Mouse (Mus musculus): ENCODE data around the gene Stxbp6. TPM values are rescaled to one million over a fixed set of nuclear protein-coding genes. Genes with fewer than 3 reads are reported as not detected.
"Not testable (repeated sequence)": the region's sequence is repeated elsewhere in the genome, so short reads cannot be mapped to it uniquely, and the experiment has no call there.

Gene Stxbp6
- total RNA-seq, 1 experiment from 2014 or later, result 0.94 TPM

DNA sequence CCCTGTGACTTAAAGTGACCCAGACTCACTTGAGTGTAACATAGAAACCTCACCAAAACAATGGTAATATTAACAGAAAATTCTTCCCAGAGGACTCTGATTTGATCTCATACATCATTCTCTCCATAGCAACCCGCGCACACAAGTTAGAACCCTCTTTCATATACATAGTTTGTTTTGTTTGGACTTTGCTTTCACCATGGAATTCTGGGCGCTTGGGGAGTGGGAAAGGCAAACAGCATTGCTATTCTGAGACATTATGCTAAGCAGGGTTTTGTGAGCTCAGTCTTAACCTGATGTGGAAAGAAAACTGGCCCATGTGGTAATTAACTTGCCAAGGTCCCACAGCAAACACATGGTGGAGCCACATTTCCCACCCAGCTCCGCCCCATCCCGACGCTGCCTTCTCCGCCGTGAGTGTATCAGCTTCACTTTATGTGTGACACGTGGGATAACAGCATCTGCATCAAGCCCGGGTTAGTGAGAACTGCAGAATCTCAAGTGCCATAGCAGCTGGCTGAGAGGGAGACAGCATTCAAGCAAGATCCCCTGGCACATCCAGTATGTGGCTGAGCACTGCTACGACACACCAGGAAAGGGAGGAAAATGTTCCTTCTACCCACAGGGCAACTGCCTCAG lies 7.3 kb downstream of the Stxbp6 start:
- ATAC-seq (replicated peaks in 1 of 2; ENCODE audit: insufficient read depth in 1 of 2, low FRiP score in 2 of 2, low TSS enrichment in 1 of 2, low read depth in 1 of 2, poor library complexity in 2 of 2, severe bottlenecking in 2 of 2), result no peak

DNA sequence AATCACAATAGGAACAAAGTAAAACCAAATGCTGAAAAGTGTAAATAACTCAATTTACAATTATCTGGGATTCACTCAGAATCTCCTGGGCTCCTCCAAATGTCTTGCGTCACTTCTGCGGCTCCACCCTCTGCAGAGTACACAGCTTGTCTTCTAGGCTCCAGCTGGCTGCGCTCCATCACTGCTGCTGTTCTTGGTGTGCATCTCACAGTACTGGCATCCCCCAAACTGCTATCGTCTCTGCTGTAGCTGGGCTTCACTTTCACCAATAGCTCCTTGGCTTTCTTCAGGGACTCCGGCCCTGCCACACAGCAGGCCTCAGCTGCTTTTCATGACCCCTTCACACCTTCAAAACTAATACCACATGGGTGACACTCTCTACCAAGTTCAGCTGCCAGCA lies 10.9 kb downstream of the Stxbp6 start:
- ATAC-seq (replicated peaks in 1 of 2; ENCODE audit: insufficient read depth in 1 of 2, low FRiP score in 2 of 2, low TSS enrichment in 1 of 2, low read depth in 1 of 2, poor library complexity in 2 of 2, severe bottlenecking in 2 of 2), result no peak

DNA sequence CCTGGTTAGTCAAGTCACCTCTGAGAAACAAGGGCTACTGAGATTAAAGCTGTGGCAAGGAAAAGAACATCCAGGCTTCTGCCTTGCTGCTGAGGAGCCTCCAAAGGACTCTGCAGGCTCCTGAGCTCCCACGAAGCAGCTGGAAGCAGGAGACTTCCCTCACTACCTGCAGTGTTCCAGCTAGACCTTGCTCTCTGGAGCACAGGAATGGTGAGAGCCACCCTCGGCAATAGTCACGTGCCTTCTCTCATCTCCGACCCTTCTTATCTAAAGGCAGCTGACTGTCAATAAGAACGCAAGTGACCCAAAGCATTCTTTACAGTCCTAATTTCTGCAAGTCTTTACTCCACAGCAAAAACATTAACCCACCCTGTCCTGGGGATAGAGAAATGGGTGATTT lies 13.2 kb downstream of the Stxbp6 start:
- ATAC-seq (replicated peaks in 1 of 2; ENCODE audit: insufficient read depth in 1 of 2, low FRiP score in 2 of 2, low TSS enrichment in 1 of 2, low read depth in 1 of 2, poor library complexity in 2 of 2, severe bottlenecking in 2 of 2), result no peak

DNA sequence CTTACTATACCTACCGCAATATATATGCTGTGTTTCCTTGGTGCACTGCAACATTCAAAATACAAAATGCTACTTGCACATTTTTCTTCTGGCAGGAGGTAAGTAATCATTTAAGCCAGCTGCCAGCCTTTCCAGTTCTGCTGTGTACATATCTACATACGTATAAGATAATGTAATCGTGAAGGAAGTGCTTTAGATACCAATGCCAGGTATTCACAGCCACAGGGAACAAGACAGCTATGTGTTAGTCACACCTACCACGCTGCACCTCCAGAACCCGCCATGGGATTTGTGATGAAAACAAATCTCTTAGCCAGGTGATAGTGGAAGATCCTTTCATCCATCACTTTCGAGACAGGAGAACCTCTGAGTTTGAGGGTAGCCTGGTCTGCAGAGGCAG lies 13.7 kb downstream of the Stxbp6 start:
- ATAC-seq (replicated peaks in 1 of 2; ENCODE audit: insufficient read depth in 1 of 2, low FRiP score in 2 of 2, low TSS enrichment in 1 of 2, low read depth in 1 of 2, poor library complexity in 2 of 2, severe bottlenecking in 2 of 2), result no peak

DNA sequence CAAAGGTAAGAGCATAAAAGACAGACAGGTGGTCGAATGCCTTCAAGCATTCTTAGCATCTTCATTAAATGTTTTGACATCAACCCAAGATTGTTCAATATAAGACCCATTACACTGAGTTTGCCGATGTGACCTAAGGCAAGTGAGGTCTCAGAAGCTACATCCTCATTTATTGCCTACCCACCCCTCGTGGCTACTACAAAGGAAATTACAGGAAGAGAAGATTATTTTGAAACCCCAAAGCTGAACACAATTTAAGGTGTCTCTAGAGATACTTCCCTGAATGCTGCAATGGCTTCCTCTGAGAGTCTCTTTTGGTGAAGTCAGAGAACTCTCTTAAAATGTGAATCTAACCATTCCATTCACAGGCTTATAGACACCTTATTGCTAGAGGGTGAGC lies 16.5 kb downstream of the Stxbp6 start:
- peak; percentile 51 to 65; a peak in 3 of 4 replicates for ATAC-seq (replicated peaks in 1 of 2; ENCODE audit: insufficient read depth in 1 of 2, low FRiP score in 2 of 2, low TSS enrichment in 1 of 2, low read depth in 1 of 2, poor library complexity in 2 of 2, severe bottlenecking in 2 of 2)

DNA sequence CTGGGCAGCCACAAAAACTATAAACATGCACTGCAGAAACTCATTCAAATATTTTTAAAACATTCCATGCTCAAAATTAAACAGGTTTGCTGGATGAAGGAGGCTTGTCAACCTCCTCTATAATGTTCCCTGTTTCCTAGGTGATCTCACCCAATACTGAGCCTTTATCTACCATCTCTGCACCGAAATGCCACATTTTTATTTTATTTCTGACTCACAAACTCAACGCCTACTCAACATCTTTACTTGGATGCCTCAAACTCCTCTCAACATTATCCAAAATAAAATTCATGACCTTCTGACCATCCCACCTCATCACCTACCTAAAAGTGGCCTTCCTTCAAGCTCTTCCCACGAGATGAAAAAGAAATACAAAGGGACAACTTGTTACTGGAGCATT lies 18.1 kb downstream of the Stxbp6 start:
- ATAC-seq (replicated peaks in 1 of 2; ENCODE audit: insufficient read depth in 1 of 2, low FRiP score in 2 of 2, low TSS enrichment in 1 of 2, low read depth in 1 of 2, poor library complexity in 2 of 2, severe bottlenecking in 2 of 2), result no peak

DNA sequence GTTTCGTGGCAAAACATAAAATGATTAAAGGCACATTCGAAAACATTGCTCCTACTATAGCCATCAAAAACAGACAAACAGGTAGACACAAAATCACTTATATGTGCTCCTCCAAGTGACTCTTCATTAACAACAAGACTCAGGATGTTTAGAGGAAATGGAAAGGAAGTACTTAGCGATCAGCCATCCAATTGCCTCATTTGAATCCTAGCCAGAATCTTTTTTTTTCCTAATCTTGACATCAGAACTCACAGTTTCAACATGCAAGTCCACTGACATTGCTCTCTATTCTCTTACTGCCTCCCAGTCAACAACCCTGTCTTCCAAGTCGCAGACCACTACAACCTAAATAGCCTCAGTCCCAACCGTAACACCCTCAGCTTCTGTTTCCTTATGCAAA lies 21.2 kb downstream of the Stxbp6 start:
- ATAC-seq (replicated peaks in 1 of 2; ENCODE audit: insufficient read depth in 1 of 2, low FRiP score in 2 of 2, low TSS enrichment in 1 of 2, low read depth in 1 of 2, poor library complexity in 2 of 2, severe bottlenecking in 2 of 2), result no peak

DNA sequence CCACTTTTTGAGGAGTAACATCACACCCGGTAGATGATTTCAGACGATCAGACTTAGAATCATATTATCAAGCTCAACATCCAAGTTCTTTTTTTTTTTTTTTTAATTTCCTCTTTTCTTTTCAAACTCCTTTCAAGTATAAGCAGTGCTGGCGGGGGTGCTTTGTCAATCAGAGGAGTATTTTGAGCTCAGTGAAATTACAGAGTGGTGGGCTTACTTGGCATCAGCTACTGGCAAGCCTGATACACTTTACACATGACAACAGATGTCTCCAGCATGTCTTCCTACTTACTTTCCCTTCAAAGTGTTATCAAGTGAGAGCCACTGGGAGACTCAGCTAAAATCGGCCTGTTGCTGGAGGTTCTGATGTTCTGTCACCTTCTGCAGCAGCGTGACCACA lies 21.6 kb downstream of the Stxbp6 start:
- no peak for ATAC-seq (replicated peaks in 1 of 2; ENCODE audit: insufficient read depth in 1 of 2, low FRiP score in 2 of 2, low TSS enrichment in 1 of 2, low read depth in 1 of 2, poor library complexity in 2 of 2, severe bottlenecking in 2 of 2)

DNA sequence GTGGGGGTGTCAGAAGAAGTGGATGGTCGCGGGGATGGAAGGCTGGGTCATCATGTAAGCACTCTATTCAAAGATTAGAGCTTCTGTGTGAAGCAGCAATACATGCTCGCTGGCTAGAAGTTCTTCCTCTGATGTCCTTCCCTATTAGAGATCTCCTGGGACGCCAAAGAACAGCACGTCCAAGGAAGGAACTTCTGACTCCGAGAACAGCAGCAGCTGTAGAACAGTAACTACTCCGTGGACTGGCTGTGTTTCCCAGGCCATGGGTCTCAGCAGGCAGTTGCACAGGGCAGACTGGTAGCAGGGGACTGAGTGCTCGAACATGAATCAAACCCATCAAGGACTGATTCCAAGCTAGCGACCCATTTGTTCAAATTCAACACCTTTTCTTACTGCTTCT lies 24.6 kb downstream of the Stxbp6 start:
- no peak for ATAC-seq (replicated peaks in 1 of 2; ENCODE audit: insufficient read depth in 1 of 2, low FRiP score in 2 of 2, low TSS enrichment in 1 of 2, low read depth in 1 of 2, poor library complexity in 2 of 2, severe bottlenecking in 2 of 2)

DNA sequence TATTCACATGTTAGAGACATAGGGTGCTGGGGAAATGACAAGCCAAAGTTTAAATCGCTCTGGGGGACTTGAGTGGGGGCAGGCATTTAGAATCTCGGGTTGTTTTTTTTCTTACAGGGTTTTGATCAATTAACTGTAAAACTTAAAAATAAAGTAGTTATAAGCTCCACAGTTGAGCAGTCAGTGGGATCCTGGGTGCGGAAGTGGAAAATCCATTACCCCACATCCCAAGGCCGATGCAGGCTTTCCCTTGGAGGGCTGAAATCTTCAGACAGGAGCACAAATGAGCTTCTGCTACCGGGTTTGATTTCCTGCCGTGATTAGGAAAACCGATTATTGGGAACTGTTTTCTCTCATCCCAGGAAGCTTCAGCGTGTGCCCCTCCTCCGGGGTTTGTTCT lies 26.8 kb downstream of the Stxbp6 start:
- not testable (repeated sequence) for ATAC-seq (replicated peaks in 1 of 2; ENCODE audit: insufficient read depth in 1 of 2, low FRiP score in 2 of 2, low TSS enrichment in 1 of 2, low read depth in 1 of 2, poor library complexity in 2 of 2, severe bottlenecking in 2 of 2)

DNA sequence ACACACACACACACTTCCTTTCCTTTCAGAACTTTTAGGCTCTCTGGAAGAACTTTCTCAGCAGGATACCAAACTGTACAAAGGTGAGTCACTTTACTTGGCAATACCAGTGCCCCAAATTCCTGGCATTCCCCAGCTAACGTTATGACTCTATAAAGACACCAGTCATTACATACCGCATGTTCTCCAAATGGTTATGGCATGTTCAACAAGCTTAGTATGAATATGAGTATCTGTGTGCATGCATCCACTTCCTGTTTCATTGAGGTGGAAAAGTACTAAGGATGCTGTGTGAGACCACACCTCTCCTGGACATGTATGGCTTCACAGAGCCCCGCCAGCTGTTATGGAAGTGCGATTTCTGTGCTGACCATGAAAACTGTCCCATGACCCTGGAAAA lies 27.3 kb downstream of the Stxbp6 start:
- ATAC-seq (replicated peaks in 1 of 2; ENCODE audit: insufficient read depth in 1 of 2, low FRiP score in 2 of 2, low TSS enrichment in 1 of 2, low read depth in 1 of 2, poor library complexity in 2 of 2, severe bottlenecking in 2 of 2), result no peak

DNA sequence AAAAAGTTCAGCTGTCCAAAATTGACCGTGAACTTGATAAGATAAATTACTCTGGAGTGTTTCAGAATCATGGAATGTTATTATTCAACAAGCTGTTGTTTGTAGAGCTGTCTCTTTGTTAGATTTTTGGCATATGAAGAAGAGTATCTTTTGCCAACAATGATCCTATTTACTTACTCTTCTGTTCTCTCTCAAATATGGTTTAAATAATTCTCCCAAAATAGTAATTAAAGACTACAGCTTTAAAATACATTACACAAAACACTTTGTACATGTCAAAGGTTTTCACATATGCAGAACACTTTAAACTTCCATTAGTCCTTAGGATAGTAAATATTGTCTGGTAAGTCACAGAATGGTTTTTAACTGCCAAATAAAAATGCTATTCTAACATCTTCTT lies 29.9 kb downstream of the Stxbp6 start:
- ATAC-seq (replicated peaks in 1 of 2; ENCODE audit: insufficient read depth in 1 of 2, low FRiP score in 2 of 2, low TSS enrichment in 1 of 2, low read depth in 1 of 2, poor library complexity in 2 of 2, severe bottlenecking in 2 of 2), result no peak

DNA sequence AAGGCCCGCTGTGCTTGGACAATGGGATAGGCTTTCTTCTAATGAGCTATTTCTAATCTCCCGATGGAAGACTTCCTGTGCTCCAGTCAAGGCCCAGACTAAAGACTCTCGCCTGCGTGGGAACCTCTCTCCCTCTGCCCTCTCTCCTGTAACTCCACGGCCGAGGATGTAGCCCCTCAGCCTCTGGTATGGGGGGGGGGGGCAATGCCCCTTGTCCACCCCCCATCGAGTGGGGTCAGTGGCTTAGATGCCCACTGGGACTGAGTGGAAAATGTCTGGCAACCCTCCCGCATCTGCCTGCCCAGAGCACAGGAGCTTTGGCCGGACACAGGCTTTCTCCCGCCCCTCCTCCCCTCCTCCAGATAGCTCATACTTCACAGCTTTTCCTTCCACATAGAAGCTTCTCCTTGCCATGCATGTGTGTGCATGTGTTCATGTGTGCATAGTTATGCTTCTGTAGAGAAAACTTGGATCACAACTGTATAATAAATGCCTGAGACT lies 31.9 kb downstream of the Stxbp6 start:
- ATAC-seq (replicated peaks in 1 of 2; ENCODE audit: insufficient read depth in 1 of 2, low FRiP score in 2 of 2, low TSS enrichment in 1 of 2, low read depth in 1 of 2, poor library complexity in 2 of 2, severe bottlenecking in 2 of 2), result no peak

DNA sequence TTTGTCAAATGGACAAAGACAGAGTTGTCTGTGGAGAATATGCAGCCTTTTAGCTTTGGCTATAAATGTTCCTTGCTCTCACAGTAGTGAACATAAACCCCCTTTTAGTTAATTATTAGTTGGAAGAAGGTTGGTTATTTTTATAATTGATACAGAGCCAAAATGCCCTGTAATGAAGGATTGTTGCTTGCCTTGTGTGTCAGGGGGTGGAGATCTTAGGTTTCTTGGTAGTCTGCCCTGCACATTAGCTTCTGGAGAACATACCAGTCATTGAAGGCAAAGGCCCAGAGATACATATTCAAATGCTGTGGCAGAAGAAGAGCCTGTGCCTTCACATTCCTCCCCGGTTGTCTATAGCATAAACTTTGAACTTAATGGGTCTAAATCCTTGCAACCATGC lies 37.0 kb downstream of the Stxbp6 start:
- ATAC-seq (replicated peaks in 1 of 2; ENCODE audit: insufficient read depth in 1 of 2, low FRiP score in 2 of 2, low TSS enrichment in 1 of 2, low read depth in 1 of 2, poor library complexity in 2 of 2, severe bottlenecking in 2 of 2), result no peak

DNA sequence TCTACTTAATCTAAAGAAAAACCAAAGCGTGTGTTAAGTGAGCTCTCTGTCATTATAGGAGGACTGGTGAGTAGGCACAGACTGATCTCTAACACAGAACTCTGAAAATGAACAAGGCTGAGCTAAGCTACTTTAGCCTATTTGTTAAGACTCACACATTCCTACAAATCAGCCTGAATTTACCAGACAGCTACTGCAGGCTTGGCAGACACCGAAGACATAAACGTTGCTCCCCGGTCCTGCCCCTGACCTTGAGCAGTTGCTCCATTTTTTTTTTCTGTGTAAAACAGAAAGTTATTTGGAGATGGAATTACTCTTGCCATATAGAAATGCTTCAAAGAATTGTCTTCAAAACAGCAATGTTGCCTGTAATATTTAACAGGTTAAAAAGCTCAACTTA lies 37.4 kb downstream of the Stxbp6 start:
- ATAC-seq (replicated peaks in 1 of 2; ENCODE audit: insufficient read depth in 1 of 2, low FRiP score in 2 of 2, low TSS enrichment in 1 of 2, low read depth in 1 of 2, poor library complexity in 2 of 2, severe bottlenecking in 2 of 2), result no peak

DNA sequence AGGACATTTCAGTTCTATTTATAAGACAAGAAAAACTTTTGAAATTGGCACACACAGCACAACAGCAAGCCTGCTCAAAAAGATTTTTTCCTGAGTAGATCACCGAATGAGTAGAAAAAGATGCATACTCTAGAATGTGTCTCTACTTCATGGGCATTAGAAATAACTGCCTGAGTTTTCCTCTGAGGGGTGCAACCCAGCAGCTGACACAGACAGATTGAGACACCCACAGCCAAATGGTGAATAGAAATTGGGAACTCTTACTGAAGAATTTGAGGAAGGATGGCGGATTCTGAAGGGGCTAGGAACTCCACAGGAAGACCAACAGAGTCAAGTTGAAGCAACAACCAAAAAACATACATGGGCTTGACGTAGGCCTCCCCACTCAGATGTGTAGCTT lies 43.8 kb downstream of the Stxbp6 start:
- ATAC-seq (replicated peaks in 1 of 2; ENCODE audit: insufficient read depth in 1 of 2, low FRiP score in 2 of 2, low TSS enrichment in 1 of 2, low read depth in 1 of 2, poor library complexity in 2 of 2, severe bottlenecking in 2 of 2), result no peak

DNA sequence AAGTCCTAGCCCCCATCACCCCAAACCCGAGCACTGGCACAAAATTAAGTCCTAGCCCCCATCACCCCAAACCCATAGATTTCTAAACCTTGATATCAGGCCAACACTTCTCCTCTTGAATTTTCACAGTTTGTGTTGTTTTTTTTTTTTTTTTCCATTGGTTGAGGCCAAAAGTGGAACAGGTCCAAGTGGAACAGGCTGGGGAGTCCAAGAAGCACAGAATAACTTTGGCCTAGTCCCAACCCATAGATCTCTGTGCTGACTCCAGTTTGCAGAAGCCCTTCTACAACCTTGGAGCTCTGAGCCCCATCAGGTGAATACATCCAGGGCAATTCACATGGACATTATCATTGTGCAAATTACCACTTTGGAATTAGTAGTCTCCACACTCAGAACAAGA lies 48.2 kb downstream of the Stxbp6 start:
- no peak for ATAC-seq (replicated peaks in 1 of 2; ENCODE audit: insufficient read depth in 1 of 2, low FRiP score in 2 of 2, low TSS enrichment in 1 of 2, low read depth in 1 of 2, poor library complexity in 2 of 2, severe bottlenecking in 2 of 2)

DNA sequence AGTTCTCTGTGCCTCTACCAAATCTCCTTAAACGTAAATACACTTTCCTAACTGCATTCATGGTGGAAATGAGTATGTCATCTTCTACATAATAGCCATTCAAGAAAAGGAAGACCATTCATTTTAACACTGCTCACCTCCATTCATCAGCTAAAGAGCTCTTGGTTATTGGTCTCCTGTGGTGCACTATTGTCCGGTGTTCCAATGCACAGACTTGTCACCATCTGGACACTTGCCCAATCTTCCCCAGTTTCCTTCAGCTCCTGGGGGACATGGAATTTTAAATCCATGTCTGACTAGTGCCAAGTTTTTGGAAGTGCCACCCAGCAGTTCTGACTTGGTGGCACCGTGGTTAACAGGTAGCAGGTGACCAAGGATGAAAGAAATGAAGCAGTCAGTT lies 54.5 kb downstream of the Stxbp6 start:
- no peak for ATAC-seq (replicated peaks in 1 of 2; ENCODE audit: insufficient read depth in 1 of 2, low FRiP score in 2 of 2, low TSS enrichment in 1 of 2, low read depth in 1 of 2, poor library complexity in 2 of 2, severe bottlenecking in 2 of 2)

DNA sequence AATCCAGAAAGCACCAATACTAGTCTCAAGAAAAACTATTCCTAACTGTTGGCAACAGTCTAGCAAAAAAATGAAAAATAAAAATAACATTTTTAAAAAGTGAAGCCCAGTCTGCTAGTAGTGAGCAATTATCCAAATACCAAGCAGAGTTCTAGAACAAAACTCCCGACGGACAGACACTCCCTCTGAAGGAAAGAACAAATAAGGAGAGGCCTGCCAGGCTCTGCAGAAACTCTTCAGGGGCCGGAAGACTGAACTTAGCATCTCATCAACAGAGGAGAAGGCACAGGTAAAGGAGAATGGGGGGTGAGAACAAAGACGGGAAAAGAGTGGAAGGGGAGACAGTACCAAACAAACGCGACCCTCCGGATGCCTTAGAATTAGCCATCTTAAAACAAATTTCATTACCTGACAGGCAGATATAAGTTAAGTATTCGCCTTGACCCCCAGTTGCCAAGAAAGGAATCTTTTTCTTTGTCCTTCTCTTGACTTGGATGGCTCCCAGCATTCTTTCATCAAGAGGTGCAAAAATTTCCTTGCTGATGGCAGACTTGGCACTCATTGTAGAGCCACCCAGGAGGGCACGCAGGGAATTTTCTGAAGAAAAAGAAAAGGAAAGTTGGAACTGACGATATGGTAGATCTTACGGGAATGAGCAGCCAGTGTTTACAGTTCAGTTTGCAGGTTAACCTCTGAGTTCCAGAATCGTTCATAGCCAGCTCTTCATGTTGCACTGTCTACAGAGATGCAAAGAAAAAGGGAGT lies 55.3 kb downstream of the Stxbp6 start:
- no peak for ATAC-seq (replicated peaks in 1 of 2; ENCODE audit: insufficient read depth in 1 of 2, low FRiP score in 2 of 2, low TSS enrichment in 1 of 2, low read depth in 1 of 2, poor library complexity in 2 of 2, severe bottlenecking in 2 of 2)
